Mouse (Mus musculus) liver, embryonic 13.5 days (tissue): ENCODE measurements at regions not wholly inside any gene's neighbourhood (a gene's known extent, or its start where the extent isn't known, plus 50 kb on each side); places are given as distances from the start of the nearest gene placed in this dataset.
"Not testable (repeated sequence)": the region's sequence is repeated elsewhere in the genome, so short reads cannot be mapped to it uniquely, and the experiment has no call there.

ENCODE experiments used
- ATAC-seq: fragments of 200-750 bp; cut with Nextera tagmentation; 2 replicates; pipeline ENCODE4 v1.8.0; 2017; ENCODE audit warnings: low read depth, mild to moderate bottlenecking, moderate number of reproducible peaks, moderate library complexity
- DNase-seq: peaks from one replicate; pipeline ENCODE4 v3.0.0; 2022
- H3K27ac ChIP-seq: fragments of 300-500 bp; sonication (generic); 2 replicates; pipeline ENCODE4 v1.5.1; 2015; ENCODE audit warnings: moderate library complexity, mild to moderate bottlenecking, inconsistent platforms
- H3K27me3 ChIP-seq: fragments of 300-500 bp; sonication (generic); 2 replicates; pipeline ENCODE4 v1.6.1; 2015; ENCODE audit warnings: mild to moderate bottlenecking, inconsistent platforms
- H3K36me3 ChIP-seq: fragments of 300-500 bp; sonication (generic); 2 replicates; pipeline ENCODE4 v1.6.1; 2015; ENCODE audit warnings: mild to moderate bottlenecking, inconsistent platforms
- H3K4me1 ChIP-seq: fragments of 300-500 bp; sonication (generic); replicated peaks from 2 replicates; pipeline ENCODE4 v1.6.1; 2015; ENCODE audit warnings: inconsistent platforms
- H3K4me2 ChIP-seq: fragments of 300-500 bp; sonication (generic); 2 replicates; pipeline ENCODE4 v1.6.1; 2015; ENCODE audit warnings: inconsistent platforms, mild to moderate bottlenecking, moderate library complexity
- H3K4me3 ChIP-seq: fragments of 300-500 bp; sonication (generic); replicated peaks from 2 replicates; pipeline ENCODE4 v1.5.1; 2015; ENCODE audit warnings: mild to moderate bottlenecking, inconsistent platforms
- H3K9ac ChIP-seq: fragments of 300-500 bp; sonication (generic); 2 replicates; pipeline ENCODE4 v1.6.1; 2015; ENCODE audit warnings: mild to moderate bottlenecking, inconsistent platforms
- H3K9me3 ChIP-seq: fragments of 300-500 bp; sonication (generic); replicated peaks from 2 replicates; pipeline ENCODE4 v1.6.1; 2016; ENCODE audit warnings: inconsistent platforms
- WGBS: fragments of 180-500 bp; shearing (Covaris S2); methylation state at CpG from one replicate; pipeline ENCODE4 v1.1.7; 2015; ENCODE audit not compliant: insufficient replicate concordance; 5-methylcytosine and 5-hydroxymethylcytosine counted together

- DNase-seq, result no peak
- Histone ChIP-seq H3K9me3 (no peaks in the 10 kb centered on the region), H3K4me2 (no peak overlapping the region), H3K4me3 (no peak overlapping the region), H3K9ac (no peak overlapping the region), H3K36me3 (no peaks in the 10 kb centered on the region), H3K27ac (no peak overlapping the region), H3K27me3 (no peaks in the 10 kb centered on the region), H3K4me1 (no peaks in the 10 kb centered on the region)
- WGBS, result 63% methylated on average over 7 of the region's 7 CpGs
- ATAC-seq, result no peak
Measured at GRCm38 (mm10) chr14:102216581-102217368, 487.0 kb downstream of the Lmo7 start.

- Histone ChIP-seq H3K4me1 (no peaks in the 10 kb centered on the region), H3K27ac (no peak overlapping the region), H3K9ac (no peak overlapping the region), H3K36me3 (no peaks in the 10 kb centered on the region), H3K9me3 (no peaks in the 10 kb centered on the region), H3K4me3 (no peak overlapping the region), H3K4me2 (no peak overlapping the region), H3K27me3 (no peaks in the 10 kb centered on the region)
- 66% methylated on average over 3 of the region's 4 CpGs for WGBS
- DNase-seq (no peak), ATAC-seq (no peak)
Measured at GRCm38 (mm10) chr14:102215267-102215964, 485.7 kb downstream of the Lmo7 start.

GRCm38 (mm10) chr14:102212079-102212478 lies 482.3 kb downstream of the Lmo7 start:
- Histone ChIP-seq H3K9me3 (no peaks in the 10 kb centered on the region), H3K4me2 (no peak overlapping the region), H3K27ac (no peak overlapping the region), H3K9ac (no peak overlapping the region), H3K4me1 (no peaks in the 10 kb centered on the region), H3K36me3 (no peaks in the 10 kb centered on the region), H3K27me3 (no peaks in the 10 kb centered on the region), H3K4me3 (no peak overlapping the region)
- DNase-seq (no peak), ATAC-seq (no peak)
- 58% methylated on average over 2 of the region's 2 CpGs for WGBS

- Histone ChIP-seq H3K4me1 (no peaks in the 10 kb centered on the region), H3K27ac (no peak overlapping the region), H3K4me2 (no peak overlapping the region), H3K36me3 (no peaks in the 10 kb centered on the region), H3K27me3 (no peaks in the 10 kb centered on the region), H3K9ac (no peak overlapping the region), H3K4me3 (no peak overlapping the region), H3K9me3 (no peaks in the 10 kb centered on the region)
- WGBS, result 65% methylated on average over 10 of the region's 10 CpGs
- DNase-seq (no peak), ATAC-seq (no peak)
Measured at GRCm38 (mm10) chr14:102204881-102205671, 475.3 kb downstream of the Lmo7 start.

- ATAC-seq (no peak), DNase-seq (no peak)
- H3K9ac ChIP-seq, result no peak overlapping the region
- no peak overlapping the region for H3K4me2 ChIP-seq
- no peak overlapping the region for H3K4me3 ChIP-seq
- no peaks in the 10 kb centered on the region for H3K27me3 ChIP-seq
- H3K4me1 ChIP-seq, result no peaks in the 10 kb centered on the region
- WGBS, result 72% methylated on average over 6 of the region's 6 CpGs
- no peak overlapping the region for H3K27ac ChIP-seq
- no peaks in the 10 kb centered on the region for H3K9me3 ChIP-seq
- no peaks in the 10 kb centered on the region for H3K36me3 ChIP-seq
Measured at GRCm38 (mm10) chr14:102199430-102199829, 469.7 kb downstream of the Lmo7 start.

- Histone ChIP-seq H3K27me3 (no peaks in the 10 kb centered on the region), H3K9me3 (no peaks in the 10 kb centered on the region), H3K36me3 (no peaks in the 10 kb centered on the region), H3K4me2 (no peak overlapping the region), H3K27ac (no peak overlapping the region), H3K4me1 (no peaks in the 10 kb centered on the region), H3K4me3 (no peak overlapping the region), H3K9ac (no peak overlapping the region)
- WGBS, result 31% methylated on average over 1 of the region's 1 CpGs
- ATAC-seq (no peak), DNase-seq (no peak)
Measured at GRCm38 (mm10) chr14:102190786-102191185, 461.0 kb downstream of the Lmo7 start.

GRCm38 (mm10) chr14:102181269-102181668 lies 451.5 kb downstream of the Lmo7 start:
- H3K4me3 ChIP-seq, result no peak overlapping the region
- H3K36me3 ChIP-seq, result no peaks in the 10 kb centered on the region
- H3K27ac ChIP-seq, result no peak overlapping the region
- WGBS, result 47% methylated on average over 3 of the region's 3 CpGs
- no peak for ATAC-seq
- H3K27me3 ChIP-seq, result no peaks in the 10 kb centered on the region
- H3K4me2 ChIP-seq, result no peak overlapping the region
- DNase-seq, result no peak
- H3K4me1 ChIP-seq, result no peaks in the 10 kb centered on the region
- H3K9me3 ChIP-seq, result no peaks in the 10 kb centered on the region
- no peak overlapping the region for H3K9ac ChIP-seq

- Histone ChIP-seq H3K27me3 (no peaks in the 10 kb centered on the region), H3K27ac (no peak overlapping the region), H3K4me3 (no peak overlapping the region), H3K36me3 (no peaks in the 10 kb centered on the region), H3K9me3 (no peaks in the 10 kb centered on the region), H3K9ac (no peak overlapping the region), H3K4me2 (no peak overlapping the region), H3K4me1 (no peaks in the 10 kb centered on the region)
- ATAC-seq, result no peak
- WGBS, result 56% methylated on average over 2 of the region's 2 CpGs
- no peak for DNase-seq
Measured at GRCm38 (mm10) chr14:102171775-102172174, 442.0 kb downstream of the Lmo7 start.

- Histone ChIP-seq H3K4me2 (no peak overlapping the region), H3K9me3 (no peaks in the 10 kb centered on the region), H3K27ac (no peak overlapping the region), H3K9ac (no peak overlapping the region), H3K36me3 (no peaks in the 10 kb centered on the region), H3K4me1 (no peaks in the 10 kb centered on the region), H3K4me3 (no peak overlapping the region), H3K27me3 (no peaks in the 10 kb centered on the region)
- WGBS, result 59% methylated on average over 3 of the region's 3 CpGs
- DNase-seq (no peak), ATAC-seq (no peak)
Measured at GRCm38 (mm10) chr14:102161291-102162284, 431.8 kb downstream of the Lmo7 start.

- H3K27me3 ChIP-seq, H3K9me3 ChIP-seq, H3K36me3 ChIP-seq, ATAC-seq, H3K27ac ChIP-seq, H3K4me2 ChIP-seq, H3K9ac ChIP-seq, H3K4me3 ChIP-seq, H3K4me1 ChIP-seq, DNase-seq: not testable (repeated sequence)
- 65% methylated on average over 4 of the region's 4 CpGs for WGBS
Measured at GRCm38 (mm10) chr14:102150410-102150809, 420.7 kb downstream of the Lmo7 start.
